ENCODE assay signal across 21 mouse cellular contexts in genomic region chr12:58581811-58582572, GRCm38 (mm10).
DNase-seq lines count a peak whose midpoint lies in the region; ATAC-seq and TF ChIP-seq lines count a peak whose summit lies in the region.
"Had no signal": no experiment of that assay in that cellular context is flagged by ENCODE, and none has a peak within 500 bp of the region (broad histone marks: within the 10 kb centered on the region; RNA-seq: fewer than 3 reads in every experiment).

No protein-coding gene starts in this region.

- no peak overlapping the region for H3K4me2 ChIP-seq in lung, postnatal 0 days (replicated peaks; ENCODE audit: low read depth, low read length)
- H3K4me2 ChIP-seq: hindbrain, embryonic 12.5 days had no signal

- TF ChIP-seq CTCF in layer of hippocampus, adult 2 months (conservative IDR thresholded peaks at IDR 0.05): no peak
- TF ChIP-seq CTCF in lung, postnatal 0 days (IDR thresholded peaks at IDR 0.05): no peak

- DNase-seq in cerebellum, postnatal 10 days: peak; percentile 11 to 12
- no peak for DNase-seq in cerebellum, adult 11 months
- peak; percentile 11 for DNase-seq in layer of hippocampus, adult 9-10 months (ENCODE audit: low spot score)
- DNase-seq in layer of hippocampus, adult 2 months (ENCODE audit: low spot score in 2 of 2): no peak
- DNase-seq in brain, adult 2 months (ENCODE audit: low read depth, low spot score): peak; percentile 29
- peak; percentile 10 for DNase-seq in fibroblast of lung, adult 2 months (ENCODE audit: low read depth)
- no peak for DNase-seq in lung, postnatal 0 days (ENCODE audit: low spot score)
- no peak for DNase-seq in urinary bladder, postnatal 4 days (ENCODE audit: low spot score in 2 of 2)
- DNase-seq: adrenal gland, adult 2 months; adrenal gland, postnatal 25 days; cerebellum, adult 18-20 months; cerebellum, adult 9-11 months; heart, adult 18-20 months; heart, postnatal 10 days; heart, postnatal 4 days; kidney, adult 18-20 months had no signal

- no peaks in the 10 kb centered on the region for H3K36me3 ChIP-seq in lung, postnatal 0 days (ENCODE audit: insufficient read depth, low read length)
- H3K36me3 ChIP-seq: embryonic facial prominence, embryonic 10.5 days; heart, embryonic 10.5 days; hindbrain, embryonic 12.5 days had no signal

- no peak overlapping the region for H3K9ac ChIP-seq in lung, postnatal 0 days (replicated peaks; ENCODE audit: low read depth)
- H3K9ac ChIP-seq: hindbrain, embryonic 12.5 days had no signal

- H3K27ac ChIP-seq in layer of hippocampus, adult 2 months: no peak overlapping the region
- no peak overlapping the region for H3K27ac ChIP-seq in lung, postnatal 0 days (ENCODE audit: low read length)
- H3K27ac ChIP-seq: embryonic facial prominence, embryonic 10.5 days; heart, embryonic 10.5 days; hindbrain, embryonic 12.5 days; hindbrain, postnatal 0 days had no signal

- H3K9me3 ChIP-seq in lung, postnatal 0 days (ENCODE audit: low read length): no peaks in the 10 kb centered on the region
- H3K9me3 ChIP-seq: embryonic facial prominence, embryonic 10.5 days; heart, embryonic 10.5 days; hindbrain, embryonic 12.5 days had no signal

- no peak for TF ChIP-seq EP300 in lung, postnatal 0 days (IDR thresholded peaks at IDR 0.05)

- H3K27me3 ChIP-seq in lung, postnatal 0 days (replicated peaks; ENCODE audit: insufficient read depth, low read length): no peaks in the 10 kb centered on the region
- H3K27me3 ChIP-seq: hindbrain, embryonic 12.5 days had no signal

- no peaks in the 10 kb centered on the region for H3K4me1 ChIP-seq in lung, postnatal 0 days (ENCODE audit: insufficient read depth, low read depth, low read length)
- H3K4me1 ChIP-seq: embryonic facial prominence, embryonic 10.5 days; heart, embryonic 10.5 days; hindbrain, embryonic 12.5 days had no signal

- no peak overlapping the region for H3K4me3 ChIP-seq in layer of hippocampus, adult 2 months
- no peak overlapping the region for H3K4me3 ChIP-seq in lung, postnatal 0 days (ENCODE audit: low read depth, low read length)
- H3K4me3 ChIP-seq: embryonic facial prominence, embryonic 10.5 days; erythroblast, embryonic 14.5 days; heart, embryonic 10.5 days; hindbrain, embryonic 12.5 days had no signal

- 90% methylated on average over 5 of the region's 5 CpGs for WGBS in lung, postnatal 0 days

- no peak for ATAC-seq in lung, postnatal 0 days
- ATAC-seq: hindbrain, postnatal 0 days had no signal

Comparison
In these comparisons a context has a peak if more than half of its experiments do, and no peak if none do; other contexts are left out.
1. DNase-seq: peak in cerebellum, postnatal 10 days (2 of 2), layer of hippocampus, adult 9-10 months (single experiment), brain, adult 2 months (single experiment) and fibroblast of lung, adult 2 months (single experiment); none in cerebellum, adult 11 months (single experiment), layer of hippocampus, adult 2 months (0 of 2), lung, postnatal 0 days (single experiment) and urinary bladder, postnatal 4 days (0 of 2).